Mouse (Mus musculus): ENCODE data around the gene Asb13.

GRCm38 (mm10) chr13:3675855-3676254 is 42.0 kb downstream of the Asb13 start:
- TF ChIP-seq EP300 (IDR thresholded peaks at IDR 0.05; ENCODE audit: low read depth) (no peak), CTCF (IDR thresholded peaks at IDR 0.05; ENCODE audit: low read depth) (no peak)
